Mouse (Mus musculus) layer of hippocampus, postnatal 36 days (tissue): ENCODE data around the gene Gins2. TPM values are rescaled to one million over a fixed set of nuclear protein-coding genes. Genes with fewer than 3 reads are reported as not detected.
A peak's percentile ranks its signal among the peaks of the same experiment; 100 is the strongest.

ENCODE experiments used
- DNase-seq, 2 experiments: peaks; one replicate each; pipeline ENCODE4 v3.0.0; 2022
- total RNA-seq, 2 experiments: library from RNA; stranded (reverse); gene quantifications; 2 replicates each; pipeline ENCODE4 v1.2.3; 2021

Gene Gins2
- total RNA-seq, 2 experiments from 2014 or later, result 4.8 to 5.5 TPM

- DNase-seq, result peak in 1 of 2 experiments; percentile 68
These were observed 25.0 kb downstream of the Gins2 start for GRCm38 (mm10) chr8:120563851-120564837.

DNA sequence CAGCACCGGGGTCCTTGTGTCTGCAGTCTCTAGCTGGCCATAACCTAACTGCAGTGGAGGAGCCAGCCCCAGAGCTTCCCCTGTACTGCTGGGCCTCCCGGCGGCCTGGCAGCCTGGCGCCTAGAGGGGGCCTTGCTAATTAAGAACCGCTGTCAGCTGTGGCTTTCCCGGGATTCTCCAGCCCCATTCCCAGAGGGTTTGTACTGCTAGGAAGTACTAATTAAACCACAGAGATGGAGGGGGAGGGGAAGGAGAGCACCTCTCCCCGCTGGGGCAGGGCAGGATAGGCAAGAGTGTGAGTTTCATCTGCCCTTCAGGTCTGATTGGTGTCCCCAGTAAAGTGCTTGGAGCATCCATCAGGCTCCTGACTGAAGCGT lies 25.8 kb downstream of the Gins2 start:
- DNase-seq, result no peak

- no peak for DNase-seq
These were observed 26.3 kb downstream of the Gins2 start for GRCm38 (mm10) chr8:120562680-120563347.

DNA sequence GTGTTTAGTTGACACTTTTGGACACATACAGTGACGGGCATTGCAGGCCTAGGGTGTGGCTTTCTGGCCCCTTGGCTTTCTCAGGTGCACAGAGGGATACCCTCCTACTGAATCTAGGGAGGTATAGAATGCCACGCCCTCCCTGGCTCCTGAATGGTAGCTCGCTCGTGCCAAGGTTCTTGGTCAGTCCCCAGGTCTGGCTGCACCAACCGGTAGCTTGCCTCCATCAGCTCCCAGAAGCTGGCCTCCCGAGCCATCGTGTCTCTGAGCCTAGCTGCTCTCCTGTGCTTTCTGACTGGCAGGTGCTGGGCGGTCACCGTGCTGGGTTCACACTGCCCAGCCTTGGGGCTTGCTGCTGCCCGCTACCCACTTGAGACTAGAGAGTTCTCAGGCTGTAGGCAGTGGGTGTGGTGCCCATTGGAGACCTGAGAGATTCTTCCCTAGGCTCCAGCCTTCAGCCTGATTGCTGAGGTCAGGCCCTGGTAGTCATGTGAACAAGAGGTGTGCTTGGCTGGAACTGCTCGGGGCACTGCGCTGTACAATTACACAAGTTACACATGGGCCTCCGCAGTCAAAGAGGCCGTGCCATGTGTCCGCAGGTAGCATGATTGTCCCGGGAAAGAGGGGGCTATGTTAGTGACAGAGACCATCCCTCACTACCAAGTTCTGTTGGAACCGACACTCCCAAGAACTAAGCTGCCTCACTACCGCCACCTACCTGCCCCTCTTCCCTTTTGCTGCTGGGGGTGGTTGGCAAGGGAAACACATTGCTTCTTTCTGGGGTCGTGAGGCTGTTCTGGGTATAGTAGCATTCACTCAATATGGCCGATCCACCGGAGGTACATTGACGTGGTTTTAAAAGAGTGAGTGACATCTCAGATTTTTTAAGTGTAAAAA lies 27.3 kb downstream of the Gins2 start:
- no peak for DNase-seq

DNA sequence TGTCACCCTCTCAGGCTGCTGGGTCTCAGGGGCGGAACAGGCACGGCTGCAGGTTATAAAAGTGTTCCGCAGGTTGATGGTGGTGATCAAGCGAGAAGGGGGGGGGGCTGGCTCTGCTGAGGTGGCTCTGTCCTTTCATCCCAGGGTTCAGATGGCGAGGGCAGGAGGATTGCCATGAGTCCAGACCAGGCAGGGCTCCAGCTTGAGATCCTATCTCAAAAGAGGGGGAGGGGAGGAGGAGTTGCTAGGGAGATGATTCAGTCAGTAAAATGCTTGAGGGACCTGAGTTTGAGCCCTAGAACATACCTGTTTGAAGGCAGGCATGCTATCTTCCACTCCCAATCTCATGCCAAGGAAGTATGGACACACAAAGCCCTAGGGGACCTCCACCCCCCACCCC lies 28.6 kb downstream of the Gins2 start:
- DNase-seq, result no peak

DNA sequence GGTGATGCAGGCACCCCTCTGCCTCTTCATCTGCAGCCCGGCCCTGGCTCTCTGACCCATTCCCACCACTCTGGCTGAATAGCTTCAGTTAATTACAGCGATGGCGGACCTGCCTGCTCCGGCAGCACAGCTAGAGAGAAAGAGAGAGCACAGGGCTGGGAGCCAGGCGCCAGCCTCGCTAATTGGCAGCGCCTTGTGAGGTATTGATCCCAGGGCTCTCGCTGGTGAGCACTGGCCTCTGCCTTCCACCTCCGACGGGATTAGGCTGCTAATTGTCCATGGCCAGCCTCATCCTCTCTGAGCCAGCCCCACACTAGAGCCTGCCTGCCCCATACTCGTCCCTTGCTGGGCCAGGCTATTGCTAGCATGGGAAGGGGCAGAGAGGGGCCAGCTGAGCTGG lies 29.4 kb downstream of the Gins2 start:
- peak in 1 of 2 experiments; percentile 55 for DNase-seq

- no peak for DNase-seq
These were observed 30.9 kb downstream of the Gins2 start for GRCm38 (mm10) chr8:120558162-120558561.

GRCm38 (mm10) chr8:120557170-120557965 lies 31.7 kb downstream of the Gins2 start:
- DNase-seq, result peak; percentile 89 to 91

- DNase-seq, result no peak
These were observed 32.8 kb downstream of the Gins2 start for GRCm38 (mm10) chr8:120556198-120556892.

GRCm38 (mm10) chr8:120554466-120555039 lies 34.6 kb downstream of the Gins2 start:
- no peak for DNase-seq

- DNase-seq, result no peak
These were observed 35.5 kb downstream of the Gins2 start for GRCm38 (mm10) chr8:120553441-120554123.

DNA sequence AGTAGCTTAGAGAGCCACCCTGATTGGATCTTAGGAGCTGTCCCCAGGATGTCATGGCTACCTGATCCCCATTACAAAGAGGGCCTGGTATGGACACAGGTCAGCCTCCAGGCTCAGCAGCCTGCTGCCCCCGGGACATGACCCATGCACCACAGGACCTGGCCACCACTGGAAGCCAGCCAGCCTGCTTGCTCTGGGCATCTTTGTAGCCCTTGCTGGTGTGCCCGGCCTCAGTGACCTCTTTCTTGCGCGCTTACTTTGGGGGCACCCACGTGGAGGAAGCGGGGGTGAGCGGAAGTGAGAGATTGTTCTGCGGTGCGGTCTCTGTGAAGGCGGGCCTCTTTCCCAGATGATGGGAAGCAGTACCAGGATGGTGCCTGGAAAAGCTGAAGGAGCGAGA lies 36.6 kb downstream of the Gins2 start:
- DNase-seq, result no peak

GRCm38 (mm10) chr8:120551677-120551980 lies 37.5 kb downstream of the Gins2 start:
- no peak for DNase-seq

DNA sequence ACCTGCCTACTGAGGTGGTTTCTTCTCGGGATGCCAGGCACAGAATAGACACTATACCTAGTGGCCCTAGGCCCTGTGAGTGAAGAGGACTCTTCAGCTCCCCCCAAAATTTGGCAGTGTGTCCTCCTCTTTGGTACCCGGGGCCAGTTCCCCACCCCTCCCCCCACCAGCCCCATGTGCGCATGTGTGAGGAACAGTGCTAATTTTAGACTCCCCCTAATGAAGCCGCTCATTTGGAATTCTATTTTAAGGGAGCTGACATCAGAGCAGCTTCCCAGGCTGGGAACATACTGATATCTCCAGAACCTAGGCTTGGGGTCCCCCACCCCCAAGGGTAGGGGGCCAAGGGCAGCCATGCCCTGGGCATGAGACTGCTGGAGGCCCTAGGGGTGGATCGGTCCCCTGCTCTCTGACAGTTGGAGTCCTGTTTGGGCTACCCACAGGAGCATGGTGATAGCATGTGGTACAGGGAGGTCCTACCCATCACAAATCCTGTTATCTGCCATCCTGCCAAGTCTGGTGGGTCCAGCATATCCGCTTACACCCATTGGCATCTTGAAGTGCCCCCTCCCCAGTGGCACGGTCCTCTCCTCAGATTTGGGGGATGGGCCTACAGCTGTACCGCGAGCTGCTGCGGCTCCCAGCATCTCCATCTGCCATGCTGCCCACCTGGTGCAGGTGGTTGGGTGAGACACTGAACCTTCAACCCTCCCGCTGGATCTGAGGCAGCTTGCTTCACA lies 38.0 kb downstream of the Gins2 start:
- no peak for DNase-seq

- no peak for DNase-seq
These were observed 38.7 kb downstream of the Gins2 start for GRCm38 (mm10) chr8:120550430-120550829.

DNA sequence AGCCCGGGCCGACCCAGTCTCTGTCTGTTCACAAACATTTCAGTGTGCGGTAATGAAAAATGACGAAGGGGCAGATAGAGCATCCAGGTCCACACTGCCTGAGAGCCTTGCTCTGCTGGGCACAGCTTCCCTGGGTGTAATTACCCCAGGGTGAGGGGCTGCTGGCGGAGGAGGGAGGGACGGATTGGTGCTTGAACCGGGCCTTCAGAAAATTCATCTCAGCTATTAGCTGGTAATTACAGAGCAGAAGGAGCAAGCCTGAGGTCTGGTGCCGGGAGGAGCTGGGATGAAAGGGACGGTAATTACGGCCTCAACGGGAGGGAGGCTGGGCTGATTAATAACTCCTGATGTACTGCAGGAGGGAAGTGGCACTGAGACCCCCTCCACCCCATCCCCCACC lies 39.2 kb downstream of the Gins2 start:
- no peak for DNase-seq

GRCm38 (mm10) chr8:120549321-120549921 lies 39.7 kb downstream of the Gins2 start:
- DNase-seq, result peak in 1 of 2 experiments; percentile 27

DNA sequence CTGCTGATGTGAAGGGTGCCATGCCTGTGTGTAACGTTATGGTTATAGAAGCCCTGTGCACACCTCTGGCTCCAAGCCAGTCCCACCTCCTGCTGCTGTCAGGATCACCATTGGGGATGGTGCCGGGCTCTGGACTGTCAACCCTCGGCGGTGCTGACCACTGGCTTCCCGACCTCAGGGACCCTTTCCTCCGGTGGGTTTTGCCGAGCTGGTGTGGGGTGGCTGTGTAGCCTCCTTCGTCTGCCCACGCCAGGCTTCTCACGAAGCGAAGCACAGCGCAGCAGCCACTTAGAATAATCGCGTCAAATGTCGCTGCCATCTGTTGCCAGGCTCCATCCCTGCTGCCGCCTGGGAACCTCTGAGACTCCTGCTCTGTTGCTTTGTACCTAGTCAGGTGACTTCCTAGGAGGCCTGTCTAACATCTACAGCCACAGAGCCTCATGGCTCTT lies 40.8 kb downstream of the Gins2 start:
- DNase-seq, result peak; percentile 74 to 76

DNA sequence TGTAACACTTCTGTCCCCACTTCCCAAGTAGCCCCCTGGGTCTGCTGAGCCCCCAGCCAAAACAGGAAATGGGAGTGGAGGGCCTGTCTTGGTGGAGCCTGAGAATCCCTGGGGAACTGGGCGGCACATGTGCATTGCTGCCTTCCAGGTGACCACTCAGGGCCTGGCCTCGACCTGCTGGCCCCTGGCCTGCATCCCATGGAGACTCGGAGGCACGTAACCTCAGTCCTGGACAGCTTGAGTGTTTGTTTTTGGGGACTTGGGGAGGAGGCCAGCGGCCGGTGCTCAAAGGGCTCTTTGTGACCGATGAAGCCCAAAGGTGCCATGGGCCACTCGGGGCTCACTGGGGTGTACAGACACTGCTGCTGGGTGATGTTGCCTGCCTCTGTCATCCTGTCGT lies 41.5 kb downstream of the Gins2 start:
- no peak for DNase-seq
